Mouse (Mus musculus): ENCODE data around the gene Arl6ip5. TPM values are rescaled to one million over a fixed set of nuclear protein-coding genes. Genes with fewer than 3 reads are reported as not detected.

Arl6ip5 gene
- polyA plus RNA-seq (2015; fragmentation: Nextera tagmentation; extraction: Ambion mirVana): 69.1 and 76.4 TPM in 2 replicates

DNA sequence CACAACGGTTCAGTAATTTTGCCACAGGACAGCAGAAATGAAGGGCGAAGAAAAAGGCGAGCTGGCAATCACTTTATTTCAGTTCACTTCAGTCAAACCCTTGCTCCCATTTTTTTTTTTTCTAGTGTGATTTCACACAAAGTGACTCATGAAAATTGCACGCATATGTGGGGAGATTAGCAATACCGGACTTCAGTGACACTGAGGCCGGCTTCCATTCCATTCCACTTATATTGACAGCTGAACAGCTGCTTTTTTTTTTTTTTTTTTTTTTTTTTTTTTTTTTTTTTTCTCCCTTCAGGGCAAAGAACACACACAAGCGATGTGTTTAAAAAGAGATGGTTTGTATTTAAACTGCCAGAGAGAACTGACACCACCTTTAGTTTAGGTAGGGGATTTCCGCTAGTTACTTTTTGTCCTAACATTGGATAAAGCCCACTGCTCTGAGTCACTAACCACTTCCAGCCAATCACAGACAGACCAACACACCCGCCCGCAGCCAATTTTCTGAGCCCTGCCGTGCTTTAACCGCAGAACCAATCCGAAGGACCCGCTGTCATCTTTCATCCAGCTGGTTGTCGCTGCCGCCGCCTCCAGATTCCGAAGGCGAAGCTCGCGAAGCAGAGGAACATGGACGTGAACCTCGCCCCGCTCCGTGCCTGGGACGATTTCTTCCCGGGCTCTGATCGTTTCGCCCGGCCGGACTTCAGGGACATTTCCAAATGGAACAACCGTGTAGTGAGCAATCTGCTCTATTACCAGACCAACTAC lies at the start of gene Arl6ip5:
Arl6ip5 (plus strand) TSS at position 499 of the 771 bp plus-strand sequence.
- peaks cover 34% of the 10 kb centered on the region for H3K4me1 ChIP-seq
- peak within 1 kb of the TSS; percentile 68 for H3K27ac ChIP-seq
- H3K4me3 ChIP-seq (replicated peaks): peak within 1 kb of the TSS; percentile 76
- WGBS: 10% methylated on average over 32 of the region's 32 CpGs
- H3K9ac ChIP-seq: peak within 1 kb of the TSS; percentile 68
- peak within 1 kb of the TSS; percentile 80 for H3K4me2 ChIP-seq
- ATAC-seq (replicated peaks; ENCODE audit: low FRiP score): peak; percentile 66
- no peaks in the 10 kb centered on the region for H3K9me3 ChIP-seq (replicated peaks)
- H3K27me3 ChIP-seq: no peaks in the 10 kb centered on the region
- H3K36me3 ChIP-seq: peaks cover 9% of the 10 kb centered on the region

DNA sequence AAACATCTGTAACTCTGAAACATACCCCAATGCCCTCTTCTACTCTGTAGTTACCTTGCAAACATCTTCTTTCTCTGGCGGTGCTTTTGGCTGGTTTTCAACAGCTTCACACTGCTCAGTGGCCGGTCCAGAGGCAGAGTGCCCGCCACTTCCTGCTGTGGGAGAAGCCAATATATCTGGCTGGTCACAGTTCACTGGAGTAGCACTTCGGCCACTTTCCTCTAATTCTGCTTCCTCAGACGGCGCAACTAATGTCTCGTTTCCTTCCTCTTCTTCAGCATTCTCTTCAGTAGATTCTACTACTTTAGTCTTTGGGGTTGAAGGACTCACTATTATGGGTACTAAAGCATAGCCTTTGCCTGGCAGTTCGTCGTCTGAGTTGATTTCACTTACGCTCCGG lies 34.8 kb upstream of the Arl6ip5 start:
- H3K4me2 ChIP-seq: peak overlapping the region; percentile 3; the same call in 1 of the 2 replicates
- WGBS: 41% methylated on average over 11 of the region's 11 CpGs

DNA sequence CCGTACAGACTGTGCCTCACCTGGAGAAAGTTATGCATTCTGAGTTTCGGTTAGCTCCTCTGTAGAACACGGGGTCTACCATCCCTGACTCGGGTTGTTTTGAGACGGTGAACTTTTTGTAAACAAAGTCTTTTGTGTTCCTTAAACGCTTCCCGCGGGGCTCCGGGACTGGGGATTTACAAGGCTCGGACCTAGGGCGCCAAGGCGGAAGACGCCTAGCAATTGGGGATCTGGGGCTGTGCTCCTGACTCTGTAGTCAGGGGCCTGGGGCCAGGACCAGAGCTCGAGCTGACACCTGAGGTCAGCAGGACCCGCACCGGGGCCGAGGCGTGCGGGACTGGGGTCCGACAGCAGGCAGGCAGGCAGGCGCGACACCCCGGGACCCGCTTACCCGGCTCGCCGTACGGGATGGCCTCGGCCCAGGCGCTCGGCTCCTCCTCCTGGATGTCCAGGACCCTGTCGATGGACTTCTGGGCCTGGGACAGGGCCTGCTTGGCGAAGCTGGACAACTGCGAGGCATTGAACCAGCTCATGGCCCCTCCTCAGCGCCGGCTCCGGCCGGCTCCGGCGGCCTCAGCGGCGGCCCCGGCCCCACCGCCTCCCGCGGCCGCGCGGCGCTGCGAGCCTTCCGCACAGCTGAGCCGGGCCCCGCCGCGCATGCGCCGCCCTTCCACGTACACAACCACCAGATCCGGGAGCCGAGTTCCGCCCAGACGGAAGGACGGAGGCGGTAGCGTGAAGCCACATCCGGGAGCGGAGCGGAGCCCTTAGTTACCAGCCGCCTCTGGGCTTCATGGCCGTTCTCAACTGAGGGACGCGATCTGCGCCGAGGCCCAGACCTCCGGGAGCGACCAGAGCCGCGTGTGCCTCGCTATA lies 31.8 kb upstream of the Arl6ip5 start, which contains the start of gene Tmf1:
Tmf1 (minus strand) TSS at position 632 of the 876 bp plus-strand sequence.
- peak within 1 kb of the TSS; percentile 76 for H3K4me2 ChIP-seq
- peak; percentile 98 for ATAC-seq (replicated peaks; ENCODE audit: low FRiP score)
- H3K4me1 ChIP-seq: peaks cover 35% of the 10 kb centered on the region
- H3K36me3 ChIP-seq: peaks cover 24% of the 10 kb centered on the region
- 0% methylated on average over 80 of the region's 80 CpGs for WGBS
- H3K9me3 ChIP-seq (replicated peaks): no peaks in the 10 kb centered on the region
- peak within 1 kb of the TSS; percentile 97 for H3K27ac ChIP-seq
- peak within 1 kb of the TSS; percentile 90 for H3K9ac ChIP-seq
- H3K27me3 ChIP-seq: no peaks in the 10 kb centered on the region
- H3K4me3 ChIP-seq (replicated peaks): peak within 1 kb of the TSS; percentile 77

More for the DNA sequence above, 34.8 kb upstream of the Arl6ip5 start:
- H3K9ac ChIP-seq: no peak overlapping the region
- H3K36me3 ChIP-seq: peaks cover 37% of the 10 kb centered on the region
- H3K4me3 ChIP-seq (replicated peaks): no peak overlapping the region
- H3K27ac ChIP-seq: no peak overlapping the region
- H3K27me3 ChIP-seq: no peaks in the 10 kb centered on the region
- peaks cover 35% of the 10 kb centered on the region for H3K4me1 ChIP-seq
- no peak for ATAC-seq (replicated peaks; ENCODE audit: low FRiP score)
- H3K9me3 ChIP-seq (replicated peaks): no peaks in the 10 kb centered on the region

DNA sequence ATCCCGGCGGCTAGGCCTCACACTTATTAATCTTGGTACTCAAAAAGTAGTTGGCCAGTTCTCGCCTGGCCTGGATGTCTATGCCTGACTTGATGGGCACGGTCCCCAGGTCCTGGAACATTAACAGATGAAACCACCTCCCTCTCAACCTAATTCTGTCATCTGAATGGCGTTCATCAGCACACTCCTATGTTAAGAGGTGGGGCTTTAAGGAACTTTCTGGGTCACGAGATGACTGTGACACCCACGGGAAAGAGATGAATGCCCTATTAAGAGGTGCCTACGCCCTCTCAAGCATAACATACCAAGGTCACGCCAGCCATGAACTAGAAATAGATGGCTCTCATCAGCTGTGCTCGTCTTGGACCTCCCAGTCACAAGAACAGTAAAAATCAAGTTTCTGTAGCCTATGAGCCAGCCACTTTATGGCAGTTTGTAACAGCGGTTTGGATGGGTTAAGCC lies 31.1 kb upstream of the Arl6ip5 start:
- Histone ChIP-seq H3K27ac (peak overlapping the region; percentile 97), H3K4me1 (peaks cover 35% of the 10 kb centered on the region), H3K4me2 (peak overlapping the region; percentile 76), H3K9ac (peak overlapping the region; percentile 90), H3K27me3 (no peaks in the 10 kb centered on the region), H3K4me3 (replicated peaks) (peak overlapping the region; percentile 77), H3K36me3 (peaks cover 27% of the 10 kb centered on the region), H3K9me3 (replicated peaks) (no peaks in the 10 kb centered on the region)
- no peak; the same call in 1 of the 2 replicates for ATAC-seq (replicated peaks; ENCODE audit: low FRiP score)
- WGBS: 5% methylated on average over 11 of the region's 11 CpGs

DNA sequence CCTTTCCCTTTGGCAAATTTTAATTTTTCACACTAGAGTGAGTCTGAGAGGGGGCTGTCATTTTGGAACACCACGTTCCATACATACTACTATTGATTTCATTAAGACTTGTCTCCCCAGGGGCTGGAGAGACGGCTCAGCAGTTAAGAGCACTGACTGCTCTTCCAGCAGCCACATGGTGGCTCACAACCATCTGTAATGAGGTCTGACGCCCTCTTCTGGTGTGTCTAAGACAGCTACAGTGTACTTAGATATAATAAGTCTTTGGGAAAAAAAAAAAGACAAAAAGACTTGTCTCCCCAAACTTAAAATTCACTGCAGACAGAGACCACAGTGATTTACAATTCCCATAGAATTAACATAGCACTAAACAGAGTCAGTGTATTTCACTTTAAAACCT lies 10.1 kb upstream of the Arl6ip5 start:
- WGBS: 75% methylated on average over 3 of the region's 3 CpGs
- Histone ChIP-seq H3K4me2 (no peak overlapping the region), H3K9ac (no peak overlapping the region), H3K27ac (no peak overlapping the region), H3K9me3 (replicated peaks) (no peaks in the 10 kb centered on the region), H3K36me3 (peaks cover 31% of the 10 kb centered on the region), H3K27me3 (no peaks in the 10 kb centered on the region), H3K4me1 (peaks cover 13% of the 10 kb centered on the region), H3K4me3 (replicated peaks) (no peak overlapping the region)
- no peak for ATAC-seq (replicated peaks; ENCODE audit: low FRiP score)

DNA sequence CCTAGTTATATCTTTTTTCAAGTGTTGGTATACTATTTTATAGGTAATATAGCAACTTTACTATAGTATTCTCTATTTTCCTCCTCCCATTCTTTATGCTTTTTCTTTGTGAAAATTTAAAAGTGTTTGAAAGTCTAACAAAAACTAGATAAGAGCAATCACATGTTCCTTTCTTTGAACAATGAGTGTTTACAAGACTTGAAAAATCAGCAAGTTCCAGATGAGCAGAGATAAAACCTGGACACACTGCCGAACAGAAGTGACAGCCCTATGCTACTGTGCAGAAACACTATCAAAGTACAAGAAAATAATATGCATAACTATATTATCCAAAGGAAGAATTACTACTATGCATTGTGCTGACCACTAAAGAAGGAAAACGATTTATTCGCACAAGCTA lies 8.0 kb upstream of the Arl6ip5 start:
- Histone ChIP-seq H3K27me3 (no peaks in the 10 kb centered on the region), H3K4me2 (no peak overlapping the region), H3K27ac (no peak overlapping the region), H3K9me3 (replicated peaks) (no peaks in the 10 kb centered on the region), H3K9ac (no peak overlapping the region), H3K4me3 (replicated peaks) (no peak overlapping the region), H3K4me1 (peaks cover 13% of the 10 kb centered on the region), H3K36me3 (peaks cover 11% of the 10 kb centered on the region)
- WGBS: 88% methylated on average over 3 of the region's 3 CpGs
- ATAC-seq (replicated peaks; ENCODE audit: low FRiP score): no peak

DNA sequence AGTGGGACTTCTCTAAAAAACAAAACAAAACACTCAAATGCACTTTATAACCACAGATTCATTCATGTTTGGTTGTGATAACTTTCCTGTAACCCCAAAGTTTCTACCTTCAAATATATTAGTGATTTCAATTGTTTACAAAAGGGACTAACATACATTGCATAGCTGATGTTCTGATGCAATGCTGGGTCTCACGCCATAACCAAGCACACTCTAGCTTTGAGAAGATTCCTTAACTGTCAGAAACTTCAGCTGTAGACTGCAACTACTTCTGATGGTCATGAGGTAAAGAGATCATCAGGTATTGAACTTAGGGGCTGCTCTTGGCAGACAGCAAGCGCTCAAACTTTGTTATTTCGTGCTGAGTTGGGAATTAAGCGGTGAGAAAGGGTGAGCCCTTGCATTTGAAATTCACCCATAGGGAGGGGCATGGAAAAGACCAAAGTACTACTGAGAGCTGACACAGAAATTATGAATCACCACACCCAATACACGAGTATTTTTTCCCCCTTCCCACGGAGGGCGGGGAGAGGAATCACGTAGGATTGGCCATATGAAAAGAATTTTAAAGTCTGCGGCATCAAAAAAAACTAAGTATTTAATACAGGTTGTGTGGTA lies 6.1 kb upstream of the Arl6ip5 start:
- Histone ChIP-seq H3K36me3 (no peaks in the 10 kb centered on the region), H3K4me1 (peaks cover 19% of the 10 kb centered on the region), H3K9me3 (replicated peaks) (no peaks in the 10 kb centered on the region), H3K4me2 (peak overlapping the region; percentile 63), H3K27ac (peak overlapping the region; percentile 89; the same call in 1 of the 2 replicates), H3K9ac (peak overlapping the region; percentile 84), H3K27me3 (no peaks in the 10 kb centered on the region), H3K4me3 (replicated peaks) (peak overlapping the region; percentile 87)
- WGBS: 14% methylated on average over 9 of the region's 9 CpGs
- ATAC-seq (replicated peaks; ENCODE audit: low FRiP score): no peak

DNA sequence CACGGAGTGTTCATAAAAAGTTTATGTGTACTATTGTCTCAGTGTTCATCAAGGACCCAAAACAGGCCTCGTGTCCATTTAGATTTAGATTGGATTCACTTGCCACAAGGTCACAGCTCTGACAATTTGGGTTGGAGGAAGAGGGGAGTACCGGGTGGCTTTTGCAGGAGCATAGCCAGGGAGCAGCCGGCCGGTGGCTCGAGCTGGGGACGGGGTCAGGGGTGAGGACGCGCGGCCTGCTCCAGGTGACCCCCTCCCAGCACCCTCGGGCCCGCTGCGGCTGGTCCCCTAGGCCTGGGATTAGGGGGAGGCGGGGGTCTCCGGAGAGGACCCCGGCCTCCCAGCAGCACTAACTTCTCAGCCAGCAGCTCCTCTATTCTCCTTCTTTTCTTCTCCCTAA lies 5.5 kb upstream of the Arl6ip5 start:
- peak; percentile 67 for ATAC-seq (replicated peaks; ENCODE audit: low FRiP score)
- Histone ChIP-seq H3K4me2 (peak overlapping the region; percentile 63), H3K4me3 (replicated peaks) (peak overlapping the region; percentile 87)

DNA sequence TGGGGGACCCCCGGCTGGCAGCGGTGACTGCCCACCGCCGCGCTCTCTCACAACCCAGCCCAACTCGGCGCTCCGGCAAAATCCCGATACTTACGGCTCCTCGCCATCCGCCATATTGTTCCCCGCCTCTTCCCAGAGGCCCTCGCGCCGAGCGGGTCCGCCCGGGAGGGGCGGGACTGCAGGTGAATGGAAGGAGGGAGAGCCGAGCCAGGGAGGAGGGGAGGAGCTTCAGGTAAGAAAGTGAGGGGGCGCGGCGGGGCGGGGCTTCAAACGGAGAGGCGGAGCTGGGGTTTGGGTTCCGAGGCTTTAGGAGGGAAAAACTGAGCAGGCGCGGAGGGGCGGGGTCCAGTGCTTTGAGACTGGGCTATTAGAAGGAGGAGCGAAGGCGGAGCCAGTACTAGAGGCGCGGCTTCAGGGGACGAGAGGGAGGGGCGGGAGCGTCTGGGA lies 5.0 kb upstream of the Arl6ip5 start, which contains the start of gene Uba3:
Uba3 (minus strand) TSS at position 209 of the 447 bp plus-strand sequence.
- H3K9me3 ChIP-seq (replicated peaks): no peaks in the 10 kb centered on the region
- H3K36me3 ChIP-seq: no peaks in the 10 kb centered on the region
- no peaks in the 10 kb centered on the region for H3K27me3 ChIP-seq
- H3K4me3 ChIP-seq (replicated peaks): peak within 1 kb of the TSS; percentile 87
- ATAC-seq (replicated peaks; ENCODE audit: low FRiP score): peak; percentile 98
- WGBS: under 1% methylated on average over 38 of the region's 38 CpGs
- peak within 1 kb of the TSS; percentile 84 for H3K9ac ChIP-seq
- H3K4me1 ChIP-seq: peaks cover 29% of the 10 kb centered on the region
- peak within 1 kb of the TSS; percentile 89 for H3K27ac ChIP-seq
- H3K4me2 ChIP-seq: peak within 1 kb of the TSS; percentile 63

More for the DNA sequence above, 5.5 kb upstream of the Arl6ip5 start:
- under 1% methylated on average over 16 of the region's 16 CpGs for WGBS
- Histone ChIP-seq H3K9me3 (replicated peaks) (no peaks in the 10 kb centered on the region), H3K36me3 (no peaks in the 10 kb centered on the region), H3K27me3 (no peaks in the 10 kb centered on the region), H3K27ac (peak overlapping the region; percentile 89), H3K9ac (peak overlapping the region; percentile 84), H3K4me1 (peaks cover 25% of the 10 kb centered on the region)

DNA sequence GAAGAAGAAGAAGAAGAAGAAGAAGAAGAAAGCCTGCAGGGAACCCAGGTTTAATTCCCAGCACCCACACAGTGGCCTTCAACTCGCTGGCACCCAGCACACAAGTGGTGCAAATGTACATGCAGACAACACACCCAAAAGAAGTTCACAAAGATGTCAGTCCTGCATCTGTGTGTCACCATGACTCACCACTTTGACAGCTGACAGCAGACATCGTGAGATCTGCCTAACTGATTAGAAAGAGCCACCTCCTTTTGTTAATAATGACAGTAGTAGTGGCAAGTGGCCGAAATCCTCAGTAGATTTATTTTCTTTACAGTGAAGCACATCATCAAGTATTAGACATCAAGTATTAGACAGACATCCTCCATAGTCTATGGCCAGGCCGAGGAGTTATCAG lies 3.4 kb upstream of the Arl6ip5 start:
- H3K27ac ChIP-seq: no peak overlapping the region
- no peak overlapping the region for H3K4me3 ChIP-seq (replicated peaks)
- no peak for ATAC-seq (replicated peaks; ENCODE audit: low FRiP score)
- H3K9me3 ChIP-seq (replicated peaks): no peaks in the 10 kb centered on the region
- H3K4me2 ChIP-seq: no peak overlapping the region
- peaks cover 37% of the 10 kb centered on the region for H3K4me1 ChIP-seq
- 83% methylated on average over 4 of the region's 4 CpGs for WGBS
- no peak overlapping the region for H3K9ac ChIP-seq
- H3K27me3 ChIP-seq: no peaks in the 10 kb centered on the region
- H3K36me3 ChIP-seq: no peaks in the 10 kb centered on the region

DNA sequence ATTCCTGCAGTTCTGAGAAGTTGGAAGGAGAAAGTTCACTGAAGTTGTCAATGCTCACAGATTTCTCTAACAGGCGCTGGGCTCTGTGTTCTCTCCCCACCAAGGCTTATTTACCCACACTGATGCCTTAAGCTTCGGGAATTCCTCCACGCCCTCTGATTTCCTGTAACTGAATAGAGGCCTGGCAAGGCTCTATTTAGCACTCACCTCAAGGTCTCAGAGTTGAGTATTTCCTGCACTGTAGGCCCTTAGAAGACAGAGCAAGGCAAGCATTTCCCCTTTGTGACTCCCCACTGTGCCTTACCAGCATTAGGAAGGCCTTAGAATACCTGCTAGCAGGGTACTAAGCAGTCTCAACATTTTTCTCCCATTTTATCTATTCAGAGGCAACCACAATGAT lies 2.1 kb upstream of the Arl6ip5 start:
- H3K4me1 ChIP-seq: peaks cover 40% of the 10 kb centered on the region
- no peaks in the 10 kb centered on the region for H3K36me3 ChIP-seq
- H3K4me3 ChIP-seq (replicated peaks): no peak overlapping the region
- no peak overlapping the region for H3K9ac ChIP-seq
- no peaks in the 10 kb centered on the region for H3K27me3 ChIP-seq
- H3K4me2 ChIP-seq: no peak overlapping the region
- no peak for ATAC-seq (replicated peaks; ENCODE audit: low FRiP score)
- H3K9me3 ChIP-seq (replicated peaks): no peaks in the 10 kb centered on the region
- H3K27ac ChIP-seq: peak overlapping the region; percentile 48
- WGBS: 42% methylated on average over 3 of the region's 3 CpGs

All from kidney, embryonic 15.5 days (tissue).